Mouse (Mus musculus): Measurements from ENCODE around the gene Celf2. TPM values are rescaled to one million over a fixed set of nuclear protein-coding genes. Genes with fewer than 3 reads are reported as not detected.

Celf2 gene
- polyA plus RNA-seq, 1 experiment = 127 TPM

DNA sequence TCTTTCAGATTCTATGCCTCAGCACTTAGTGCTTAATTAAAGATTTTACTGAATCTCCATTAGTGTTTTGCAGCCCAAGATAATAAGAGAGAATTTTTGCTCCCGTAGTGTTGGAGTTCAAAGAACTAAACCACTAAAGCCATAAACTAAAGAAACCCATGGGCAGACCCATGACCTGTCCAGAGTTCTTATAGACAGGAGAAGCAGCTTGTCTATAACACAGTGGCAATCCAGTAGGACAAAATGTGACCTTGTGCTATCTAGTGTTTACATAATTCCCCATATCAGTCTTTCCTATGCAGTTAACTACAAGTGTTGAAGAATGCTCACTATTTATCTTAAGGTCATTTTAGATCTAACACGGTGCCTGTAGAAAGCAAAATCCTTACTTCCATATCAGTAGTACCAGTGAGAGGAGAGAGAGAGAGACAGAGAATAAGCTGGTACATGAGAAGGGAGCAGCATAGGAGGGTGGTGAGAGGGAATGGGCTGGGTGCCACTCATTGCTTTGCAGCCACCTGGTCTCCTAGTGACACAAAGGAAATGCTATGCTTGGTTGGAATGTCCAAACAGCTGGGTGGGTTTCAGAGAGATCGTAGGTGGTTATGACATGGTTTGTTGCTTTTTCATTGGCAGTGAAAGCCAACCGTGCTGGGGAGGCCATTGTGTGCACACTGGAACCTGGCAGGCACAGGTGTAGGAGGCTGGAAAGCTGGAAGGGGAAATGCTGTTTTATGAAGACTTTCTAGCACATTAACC, 162.5 kb downstream of the Celf2 start:
- Histone ChIP-seq H3K4me3 (ENCODE audit: insufficient read depth, low read length) (no peak overlapping the region), H3K27ac (ENCODE audit: insufficient read depth, low read depth, low read length) (no peak overlapping the region), H3K4me1 (ENCODE audit: control insufficient read depth, insufficient read depth, low read length) (no peaks in the 10 kb centered on the region)
- TF ChIP-seq POLR2A (IDR thresholded peaks at IDR 0.05; ENCODE audit: borderline replicate concordance, low read depth, low read length) (no peak), CTCF (IDR thresholded peaks at IDR 0.05; ENCODE audit: low read depth, low read length) (no peak)

DNA sequence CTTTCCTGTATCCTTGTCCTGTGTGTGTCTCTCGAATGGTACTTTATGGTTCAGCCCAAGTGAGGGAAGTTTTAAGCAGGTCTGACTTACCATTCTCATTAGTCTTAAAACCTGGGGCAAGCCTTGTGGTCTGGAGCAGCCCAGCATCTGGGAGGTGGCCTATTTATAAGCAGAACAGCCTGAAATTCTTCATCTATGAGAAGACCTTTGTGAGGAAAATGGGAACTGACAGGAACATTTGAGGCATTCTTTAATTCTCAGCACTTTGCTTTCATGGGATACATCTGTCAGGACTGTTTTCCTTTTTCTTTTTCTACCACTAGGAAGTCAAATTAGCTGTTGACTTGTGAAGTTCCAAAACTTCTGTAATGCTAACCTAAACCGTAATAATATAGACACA, 164.4 kb downstream of the Celf2 start:
- Histone ChIP-seq H3K4me1 (ENCODE audit: control insufficient read depth, insufficient read depth, low read length) (no peaks in the 10 kb centered on the region), H3K4me3 (ENCODE audit: insufficient read depth, low read length) (no peak overlapping the region), H3K27ac (ENCODE audit: insufficient read depth, low read depth, low read length) (no peak overlapping the region)
- TF ChIP-seq CTCF (IDR thresholded peaks at IDR 0.05; ENCODE audit: low read depth, low read length) (no peak), POLR2A (IDR thresholded peaks at IDR 0.05; ENCODE audit: borderline replicate concordance, low read depth, low read length) (no peak)

DNA sequence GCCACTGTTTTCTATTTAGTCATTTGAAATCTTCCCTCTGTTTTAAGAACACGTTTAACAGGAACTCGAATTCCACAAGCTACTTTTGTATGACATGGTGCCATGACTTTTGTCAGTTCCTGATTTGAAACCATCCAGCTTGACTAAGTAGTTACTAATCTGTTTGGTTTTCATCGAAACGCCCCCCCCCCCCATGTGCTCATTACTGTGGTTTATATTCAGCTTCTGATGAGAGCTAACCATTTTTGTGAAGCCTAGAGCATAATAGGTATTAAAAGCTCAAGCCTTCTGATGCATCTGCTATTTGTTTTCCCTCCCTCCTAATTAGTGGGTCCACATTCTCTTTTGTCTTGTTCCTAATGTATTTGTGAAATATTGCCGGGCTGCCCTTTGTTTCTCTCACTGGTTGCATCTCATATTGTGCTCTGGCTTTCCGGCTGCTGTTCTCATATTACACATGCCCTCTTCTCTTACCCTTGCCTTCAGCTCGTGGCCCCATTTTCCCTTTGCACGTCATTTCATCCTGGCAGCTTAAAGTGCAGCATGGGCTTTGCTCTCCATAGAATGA, 166.4 kb downstream of the Celf2 start:
- H3K27ac ChIP-seq (ENCODE audit: insufficient read depth, low read depth, low read length) = no peak overlapping the region
- no peak for TF ChIP-seq CTCF (IDR thresholded peaks at IDR 0.05; ENCODE audit: low read depth, low read length)
- no peak for TF ChIP-seq POLR2A (IDR thresholded peaks at IDR 0.05; ENCODE audit: borderline replicate concordance, low read depth, low read length)
- H3K4me3 ChIP-seq (ENCODE audit: insufficient read depth, low read length) = no peak overlapping the region
- H3K4me1 ChIP-seq (ENCODE audit: control insufficient read depth, insufficient read depth, low read length) = no peaks in the 10 kb centered on the region

DNA sequence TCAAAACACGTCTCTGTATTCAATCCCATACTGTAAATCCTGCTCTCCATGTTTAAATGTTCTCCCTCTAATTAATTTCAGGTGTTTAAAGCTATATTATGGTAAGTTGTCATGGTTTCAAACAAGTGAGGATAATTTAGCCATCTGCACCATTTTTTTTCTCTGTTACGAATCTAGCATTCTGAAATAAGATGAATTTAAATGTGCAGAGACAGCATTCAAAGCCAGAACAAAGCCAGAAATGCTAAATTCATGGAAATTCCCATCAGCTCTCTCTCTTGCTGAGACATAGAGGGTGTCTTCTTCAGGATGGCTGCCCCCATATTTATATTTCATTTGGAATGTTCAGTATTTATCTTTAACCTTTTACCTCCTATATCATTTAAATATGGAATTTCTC, 174.5 kb downstream of the Celf2 start:
- no peaks in the 10 kb centered on the region for H3K4me1 ChIP-seq (ENCODE audit: control insufficient read depth, insufficient read depth, low read length)
- no peak overlapping the region for H3K4me3 ChIP-seq (ENCODE audit: insufficient read depth, low read length)
- no peak overlapping the region for H3K27ac ChIP-seq (ENCODE audit: insufficient read depth, low read depth, low read length)
- TF ChIP-seq CTCF (IDR thresholded peaks at IDR 0.05; ENCODE audit: low read depth, low read length) (no peak), POLR2A (IDR thresholded peaks at IDR 0.05; ENCODE audit: borderline replicate concordance, low read depth, low read length) (no peak)

DNA sequence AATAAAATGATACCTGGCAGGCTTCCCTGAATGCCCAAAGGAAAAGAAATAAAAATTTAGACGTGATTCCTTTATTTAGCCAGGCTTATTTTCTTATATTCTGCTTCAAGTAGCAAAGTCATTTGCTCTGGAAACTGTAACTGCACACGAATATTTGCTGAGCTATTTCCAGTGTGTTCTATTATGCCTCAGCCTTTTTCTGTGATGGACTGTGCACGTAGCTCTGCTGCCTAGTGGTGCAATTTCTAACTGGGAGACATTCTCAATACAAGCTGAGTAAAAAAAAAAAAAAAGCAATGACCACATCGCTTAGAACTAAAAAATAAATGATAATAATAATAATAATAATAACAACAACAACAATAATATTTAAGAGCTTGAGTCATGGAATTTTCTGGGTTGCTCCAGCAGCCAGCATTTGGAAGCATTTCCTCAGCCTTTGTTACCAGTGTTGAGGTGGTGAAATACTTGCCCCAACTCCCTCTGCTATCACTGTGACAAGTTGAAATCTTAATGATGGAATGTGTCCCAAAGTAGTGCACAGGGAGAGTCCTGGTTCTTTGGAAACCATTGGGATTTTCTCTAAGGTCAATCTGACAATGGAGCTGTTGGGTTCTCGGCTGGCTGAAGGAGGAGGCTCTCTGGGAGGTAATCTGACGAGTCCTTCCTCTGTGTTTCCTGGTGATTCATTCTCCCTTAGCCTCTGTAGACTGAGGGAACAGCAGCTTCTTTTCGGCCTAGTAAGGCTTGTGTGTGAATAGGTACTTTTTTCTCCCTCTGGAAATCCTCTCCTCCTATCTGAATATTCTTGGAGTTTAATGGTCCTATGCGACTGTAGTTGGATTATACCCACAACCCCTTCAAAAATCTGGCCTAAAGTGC, 181.1 kb downstream of the Celf2 start:
- Histone ChIP-seq H3K4me1 (ENCODE audit: control insufficient read depth, insufficient read depth, low read length) (no peaks in the 10 kb centered on the region), H3K4me3 (ENCODE audit: insufficient read depth, low read length) (no peak overlapping the region), H3K27ac (ENCODE audit: insufficient read depth, low read depth, low read length) (no peak overlapping the region)
- TF ChIP-seq CTCF (IDR thresholded peaks at IDR 0.05; ENCODE audit: low read depth, low read length) (no peak), POLR2A (IDR thresholded peaks at IDR 0.05; ENCODE audit: borderline replicate concordance, low read depth, low read length) (no peak)

DNA sequence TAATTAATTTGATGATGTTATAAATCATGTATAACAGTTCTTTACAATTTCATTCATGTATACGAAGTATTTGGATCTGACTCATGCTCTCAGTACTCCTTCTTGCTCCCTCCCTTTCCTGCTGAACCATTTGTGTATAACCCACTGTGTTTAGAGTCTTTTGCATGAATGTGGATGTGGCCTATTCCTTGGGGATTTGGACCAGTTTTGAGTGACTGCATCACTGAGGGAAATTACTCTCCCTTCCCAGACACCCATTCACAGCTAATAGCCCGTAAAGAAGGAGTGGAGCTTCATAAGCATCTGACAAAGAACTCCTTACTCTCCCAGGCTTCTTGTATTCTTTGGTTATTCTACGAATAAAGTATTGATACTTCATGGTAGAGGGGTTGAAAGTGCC, 189.6 kb downstream of the Celf2 start:
- no peaks in the 10 kb centered on the region for H3K4me1 ChIP-seq (ENCODE audit: control insufficient read depth, insufficient read depth, low read length)
- no peak overlapping the region for H3K27ac ChIP-seq (ENCODE audit: insufficient read depth, low read depth, low read length)
- TF ChIP-seq POLR2A (IDR thresholded peaks at IDR 0.05; ENCODE audit: borderline replicate concordance, low read depth, low read length) = no peak
- no peak for TF ChIP-seq CTCF (IDR thresholded peaks at IDR 0.05; ENCODE audit: low read depth, low read length)
- H3K4me3 ChIP-seq (ENCODE audit: insufficient read depth, low read length) = no peak overlapping the region

DNA sequence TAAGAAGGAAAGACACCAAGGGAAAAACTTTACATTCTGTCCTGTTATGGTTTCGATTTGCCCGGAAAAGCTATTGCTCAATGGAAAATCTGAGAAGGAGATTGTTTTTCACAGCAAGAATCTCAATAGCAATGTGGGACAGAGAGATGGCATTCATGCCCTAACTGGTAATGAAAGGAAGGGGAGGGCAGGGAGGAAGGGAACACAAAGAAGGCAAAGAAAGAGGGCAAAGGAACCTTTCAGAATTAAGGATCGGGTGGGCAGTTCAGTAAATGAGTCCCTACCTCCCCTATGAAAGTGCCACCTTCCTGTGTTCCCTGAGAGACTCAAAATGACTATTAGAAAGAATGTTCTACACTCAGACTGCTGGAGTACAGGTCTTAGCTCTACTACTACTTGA, 197.6 kb downstream of the Celf2 start:
- H3K27ac ChIP-seq (ENCODE audit: insufficient read depth, low read depth, low read length) = no peak overlapping the region
- H3K4me3 ChIP-seq (ENCODE audit: insufficient read depth, low read length) = no peak overlapping the region
- no peak for TF ChIP-seq POLR2A (IDR thresholded peaks at IDR 0.05; ENCODE audit: borderline replicate concordance, low read depth, low read length)
- TF ChIP-seq CTCF (IDR thresholded peaks at IDR 0.05; ENCODE audit: low read depth, low read length) = no peak
- H3K4me1 ChIP-seq (ENCODE audit: control insufficient read depth, insufficient read depth, low read length) = no peaks in the 10 kb centered on the region

DNA sequence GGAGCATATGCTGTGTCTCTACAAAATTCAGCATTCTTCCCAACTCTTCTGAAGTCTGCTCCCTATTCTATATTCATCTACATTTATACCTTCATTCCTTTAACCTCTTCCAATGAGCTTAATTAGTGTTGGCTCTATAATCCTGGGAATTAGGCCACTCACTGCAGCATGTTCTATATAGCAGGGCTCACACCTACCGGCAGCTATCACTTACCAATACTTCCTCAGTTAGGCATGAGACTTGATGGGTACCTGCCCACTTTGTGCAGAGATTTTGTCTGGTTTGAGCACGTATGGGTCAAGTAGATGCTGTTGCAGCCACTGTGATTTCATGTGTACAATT, 198.6 kb downstream of the Celf2 start:
- Histone ChIP-seq H3K27ac (ENCODE audit: insufficient read depth, low read depth, low read length) (no peak overlapping the region), H3K4me3 (ENCODE audit: insufficient read depth, low read length) (no peak overlapping the region), H3K4me1 (ENCODE audit: control insufficient read depth, insufficient read depth, low read length) (no peaks in the 10 kb centered on the region)
- TF ChIP-seq POLR2A (IDR thresholded peaks at IDR 0.05; ENCODE audit: borderline replicate concordance, low read depth, low read length) (no peak), CTCF (IDR thresholded peaks at IDR 0.05; ENCODE audit: low read depth, low read length) (no peak)

DNA sequence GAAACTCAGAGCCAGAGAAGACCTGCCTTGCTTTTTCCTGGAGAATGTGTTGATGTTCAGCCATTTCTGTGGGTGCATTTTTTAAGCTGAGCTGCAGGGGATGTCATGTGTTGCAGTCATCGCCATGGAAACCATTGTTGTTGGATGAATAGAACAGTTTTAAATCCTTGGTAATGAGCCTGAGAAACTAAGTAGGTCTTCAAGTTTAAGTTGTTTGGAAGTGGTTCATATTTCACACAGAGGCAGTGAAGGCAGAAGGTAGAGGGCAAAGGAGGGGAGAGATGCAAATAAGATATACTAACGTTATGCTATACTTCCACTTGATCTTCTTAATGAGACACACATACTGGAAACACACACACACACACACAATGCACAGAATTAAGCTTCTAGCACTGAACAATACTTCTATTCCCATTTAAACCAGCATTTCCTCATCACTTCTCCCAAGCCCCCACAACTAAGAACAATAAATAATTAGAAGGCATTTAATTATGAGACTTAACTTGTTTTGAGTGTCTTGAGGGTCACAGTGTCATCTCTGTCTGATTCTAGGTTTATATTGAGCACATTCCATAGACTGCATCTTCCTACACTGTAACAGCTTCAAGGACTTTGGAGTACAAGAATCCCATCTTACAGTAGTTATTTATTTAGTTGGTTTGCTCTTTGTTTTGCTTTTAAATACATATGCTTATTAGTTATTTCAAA, 199.1 kb downstream of the Celf2 start:
- Histone ChIP-seq H3K4me1 (ENCODE audit: control insufficient read depth, insufficient read depth, low read length) (no peaks in the 10 kb centered on the region), H3K4me3 (ENCODE audit: insufficient read depth, low read length) (no peak overlapping the region), H3K27ac (ENCODE audit: insufficient read depth, low read depth, low read length) (no peak overlapping the region)
- TF ChIP-seq CTCF (IDR thresholded peaks at IDR 0.05; ENCODE audit: low read depth, low read length) = no peak
- no peak for TF ChIP-seq POLR2A (IDR thresholded peaks at IDR 0.05; ENCODE audit: borderline replicate concordance, low read depth, low read length)

Measured in bone marrow macrophage, adult 2 months (primary cell).